Mouse (Mus musculus) adrenal gland, postnatal 25 days (tissue): Measurements from ENCODE around the gene Alg3. TPM values are rescaled to one million over a fixed set of nuclear protein-coding genes. Genes with fewer than 3 reads are reported as not detected.

ENCODE experiments used
- DNase-seq: peaks from one replicate; pipeline ENCODE4 v3.0.0; 2021; ENCODE audit warnings: mixed read lengths
- long read RNA-seq: library from polyadenylated mRNA; stranded (forward); transcript quantifications from one replicate; pipeline ENCODE4 v2.0.0, GENCODE M21; 2021
- total RNA-seq: library from RNA; stranded (reverse); gene quantifications from 2 replicates; pipeline ENCODE4 v1.2.3, GENCODE M21; 2021

Alg3 gene
- total RNA-seq = 26.2 and 41.4 TPM in 2 replicates
- long read RNA-seq, transcript Alg3-201 (9 exons, 1,451 nt) = major isoform, 23 of 25 reads
- long read RNA-seq, partial matches to known transcripts = 1 of 25 reads
- long read RNA-seq, other reads (novel, unspliced or antisense) = 0 of 25 reads

GRCm38 (mm10) chr16:20611357-20612227, at the start of gene Alg3, which contains the start of the genes Eef1akmt4 and Gm49333:
Gene Alg3, minus strand, starts transcription at chr16:20611735.
Gene Eef1akmt4, plus strand, starts transcription at chr16:20611593.
Gene Gm49333, plus strand, starts transcription at chr16:20611610.
- DNase-seq = peak; percentile 85

GRCm38 (mm10) chr16:20657661-20658060, 46.1 kb upstream of the Alg3 start:
- DNase-seq = no peak

- no peak for DNase-seq
Observed at GRCm38 (mm10) chr16:20653315-20653714, 41.8 kb upstream of the Alg3 start.

GRCm38 (mm10) chr16:20651947-20652310, 40.4 kb upstream of the Alg3 start:
- DNase-seq = no peak

GRCm38 (mm10) chr16:20651076-20651946, 39.8 kb upstream of the Alg3 start, which contains the start of gene Psmd2:
Gene Psmd2, plus strand, starts transcription at chr16:20651652.
- DNase-seq = peak; percentile 97

GRCm38 (mm10) chr16:20643911-20644310, 32.4 kb upstream of the Alg3 start:
- peak; percentile 42 for DNase-seq

GRCm38 (mm10) chr16:20642161-20642560, 30.6 kb upstream of the Alg3 start:
- DNase-seq = peak; percentile 78

GRCm38 (mm10) chr16:20638367-20638766, 26.8 kb upstream of the Alg3 start:
- DNase-seq = no peak

GRCm38 (mm10) chr16:20637410-20637809, 25.9 kb upstream of the Alg3 start:
- no peak for DNase-seq

- peak; percentile 48 for DNase-seq
Observed at GRCm38 (mm10) chr16:20629731-20630634, 18.4 kb upstream of the Alg3 start, which contains the start of gene Ece2. Gene Ece2, plus strand, starts transcription at chr16:20629828.

GRCm38 (mm10) chr16:20628871-20629391, 17.4 kb upstream of the Alg3 start:
- DNase-seq = no peak

GRCm38 (mm10) chr16:20623211-20623610, 11.7 kb upstream of the Alg3 start:
- DNase-seq = no peak

GRCm38 (mm10) chr16:20621991-20622685, 10.6 kb upstream of the Alg3 start:
- DNase-seq = peak; percentile 88

GRCm38 (mm10) chr16:20621191-20621990, 9.9 kb upstream of the Alg3 start, which contains the start of gene Camk2n2:
Gene Camk2n2, minus strand, starts transcription at chr16:20621287.
- peak; percentile 86 for DNase-seq

GRCm38 (mm10) chr16:20620751-20621190, 9.2 kb upstream of the Alg3 start:
- DNase-seq = no peak

GRCm38 (mm10) chr16:20620399-20620735, 8.8 kb upstream of the Alg3 start:
- no peak for DNase-seq

- DNase-seq = peak; percentile 56
Observed at GRCm38 (mm10) chr16:20619541-20620398, 8.2 kb upstream of the Alg3 start.
